In genomic region chr5:101713064-101713613, GRCm38 (mm10) we compare ENCODE assay signal across 15 mouse cellular contexts. TPM values are rescaled to one million over a fixed set of nuclear protein-coding genes. Genes with fewer than 3 reads are reported as not detected.
DNase-seq lines count a peak whose midpoint lies in the region; ATAC-seq and TF ChIP-seq lines count a peak whose summit lies in the region.
"Had no signal": no experiment of that assay in that cellular context is flagged by ENCODE, and none has a peak within 500 bp of the region (broad histone marks: within the 10 kb centered on the region; RNA-seq: fewer than 3 reads in every experiment).

No protein-coding gene starts in this region.

- H3K4me1 ChIP-seq in liver, adult 2 months (ENCODE audit: control insufficient read depth, insufficient read depth, low read length), result no peaks in the 10 kb centered on the region
- no peaks in the 10 kb centered on the region for H3K4me1 ChIP-seq in limb, embryonic 10.5 days
- H3K4me1 ChIP-seq: forebrain, embryonic 13.5 days had no signal

- WGBS in liver, adult 2 months, result 89% methylated on average over 6 of the region's 6 CpGs
- 88% methylated on average over 6 of the region's 6 CpGs for WGBS in limb, embryonic 10.5 days

- H3K9ac ChIP-seq in liver, adult 2 months (ENCODE audit: low read depth, low read length), result no peak overlapping the region
- H3K9ac ChIP-seq: forebrain, embryonic 13.5 days; hindbrain, embryonic 14.5 days had no signal

- peak; percentile 54 for TF ChIP-seq CTCF in liver, adult 2 months (IDR thresholded peaks at IDR 0.05; ENCODE audit: low read depth, low read length)

- peaks cover 8% of the 10 kb centered on the region; the same call in 1 of the 2 replicates for H3K27me3 ChIP-seq in liver, adult 2 months (ENCODE audit: control insufficient read depth, insufficient read depth, low read length)
- no peaks in the 10 kb centered on the region for H3K27me3 ChIP-seq in limb, embryonic 10.5 days (ENCODE audit: low read depth, poor library complexity, severe bottlenecking)
- H3K27me3 ChIP-seq: forebrain, embryonic 13.5 days had no signal

- peak; percentile 7 to 12 for DNase-seq in cerebellum, postnatal 10 days
- no peak for DNase-seq in liver, adult 2 months (ENCODE audit: extremely low read depth, low read depth, low spot score)
- DNase-seq in liver, result no peak
- peak; percentile 85 for DNase-seq in ZHBTc4 (ENCODE audit: low read depth, low spot score)
- peak; percentile 43 to 67 for DNase-seq in kidney, postnatal 25 days
- DNase-seq in limb, embryonic 10.5 days (ENCODE audit: low spot score), result no peak
- DNase-seq in yolk sac, embryonic 10.5 days (ENCODE audit: low spot score), result no peak
- DNase-seq: B cell, adult 2 months; midbrain, embryonic 14.5 days; spleen, adult 18-20 months had no signal

- H3K27ac ChIP-seq in liver, adult 2 months (replicated peaks; ENCODE audit: insufficient read depth, low read depth, low read length), result no peak overlapping the region
- H3K27ac ChIP-seq in limb, embryonic 10.5 days, result no peak overlapping the region
- H3K27ac ChIP-seq: forebrain, embryonic 13.5 days; hindbrain, embryonic 14.5 days had no signal

- no peaks in the 10 kb centered on the region for H3K36me3 ChIP-seq in liver, adult 2 months (ENCODE audit: control insufficient read depth, insufficient read depth, low read length)
- no peaks in the 10 kb centered on the region for H3K36me3 ChIP-seq in limb, embryonic 10.5 days

- no peaks in the 10 kb centered on the region for H3K9me3 ChIP-seq in limb, embryonic 10.5 days (replicated peaks)
- H3K9me3 ChIP-seq: forebrain, embryonic 13.5 days had no signal

- no peak for ATAC-seq in cerebellum, adult (ENCODE audit: insufficient number of reproducible peaks, low FRiP score, low TSS enrichment)
- ATAC-seq: forebrain, embryonic 13.5 days had no signal

- no peaks in the 10 kb centered on the region for H3K79me2 ChIP-seq in liver, adult 2 months (ENCODE audit: control insufficient read depth, insufficient read depth, low read length)

- TF ChIP-seq POLR2A in liver, adult 2 months (IDR thresholded peaks at IDR 0.05; ENCODE audit: extremely low read depth, insufficient read depth, low read length), result no peak

- H3K4me3 ChIP-seq in liver, adult 2 months (ENCODE audit: insufficient read depth, low read depth, low read length), result no peak overlapping the region
- H3K4me3 ChIP-seq in limb, embryonic 10.5 days, result no peak overlapping the region
- H3K4me3 ChIP-seq: forebrain, embryonic 13.5 days had no signal

RNA-seq across cellular contexts. Expression of gene Nkx6-1, which starts 48.3 kb away (rescaled TPM):
- total RNA-seq in liver, adult 2 months (2014; rRNA removed), result not detected in 2 replicates
- polyA plus RNA-seq in liver, adult 2 months (2012; rRNA removed), result not detected in 2 replicates
- polyA plus RNA-seq in limb, embryonic 10.5 days (2016; fragmentation: Nextera tagmentation; extraction: Ambion mirVana), result 0.05 and 0.06 TPM in 2 replicates
- polyA plus RNA-seq: liver, embryonic 16.5 days; thymus, postnatal 0 days had no signal

RNA-seq across cellular contexts. Expression of gene Cds1, which starts 51.8 kb away (rescaled TPM):
- total RNA-seq in liver, adult 2 months (2014; rRNA removed), result 0.27 and 0.37 TPM in 2 replicates
- polyA plus RNA-seq in liver, adult 2 months (2012; rRNA removed), result 0.05 and 0.67 TPM in 2 replicates
- 0.67 and 0.68 TPM in 2 replicates for polyA plus RNA-seq in limb, embryonic 10.5 days (2016; fragmentation: Nextera tagmentation; extraction: Ambion mirVana)

Comparison
In these comparisons a context has a peak if more than half of its experiments do, and no peak if none do; other contexts are left out.
1. DNase-seq: peak in cerebellum, postnatal 10 days (2 of 2), ZHBTc4 (single experiment) and kidney, postnatal 25 days (2 of 2); none in liver, adult 2 months (single experiment), liver (single experiment), limb, embryonic 10.5 days (single experiment) and yolk sac, embryonic 10.5 days (single experiment).